Mouse (Mus musculus) forebrain, postnatal 0 days (tissue): Measurements from ENCODE around the gene Olfr20. TPM values are rescaled to one million over a fixed set of nuclear protein-coding genes. Genes with fewer than 3 reads are reported as not detected.

Experiments
- ATAC-seq: fragments of 200-750 bp; cut with Nextera tagmentation; 2 replicates; pipeline ENCODE4 v1.8.0; 2017; ENCODE audit warnings: mild to moderate bottlenecking, moderate library complexity
- DNase-seq: peaks from one replicate; pipeline ENCODE4 v3.0.0-alpha.2; 2015
- H3K27ac ChIP-seq: fragments of 300-500 bp; sonication (generic); 2 replicates; pipeline ENCODE4 v1.5.1; 2014; ENCODE audit warnings: low read depth, mild to moderate bottlenecking, antibody characterized with exemption, low read length, moderate library complexity, mixed read lengths
- H3K27me3 ChIP-seq: fragments of 300-500 bp; sonication (generic); 2 replicates; pipeline ENCODE4 v1.6.1; 2014; ENCODE audit warnings: mild to moderate bottlenecking, low read length, mixed read lengths; ENCODE audit not compliant: insufficient read depth
- H3K36me3 ChIP-seq: fragments of 300-500 bp; sonication (generic); 2 replicates; pipeline ENCODE4 v1.6.1; 2014; ENCODE audit warnings: mild to moderate bottlenecking, moderate library complexity; ENCODE audit not compliant: insufficient read depth
- H3K4me1 ChIP-seq: fragments of 300-500 bp; sonication (generic); 2 replicates; pipeline ENCODE4 v1.6.1; 2014; ENCODE audit warnings: antibody characterized with exemption; ENCODE audit not compliant: insufficient read depth
- H3K4me2 ChIP-seq: fragments of 300-500 bp; sonication (generic); 2 replicates; pipeline ENCODE4 v1.6.1; 2014; ENCODE audit warnings: low read depth, mild to moderate bottlenecking, moderate library complexity
- H3K4me3 ChIP-seq: fragments of 300-500 bp; sonication (generic); 2 replicates; pipeline ENCODE4 v1.5.1; 2014; ENCODE audit warnings: low read depth, low read length, mixed read lengths
- H3K9ac ChIP-seq: fragments of 300-500 bp; sonication (generic); 2 replicates; pipeline ENCODE4 v1.6.1; 2014; ENCODE audit warnings: mild to moderate bottlenecking
- H3K9me3 ChIP-seq: fragments of 300-500 bp; sonication (generic); 2 replicates; pipeline ENCODE4 v1.6.1; 2016; ENCODE audit warnings: low read length
- CTCF ChIP-seq: sonication (generic); IDR thresholded peaks from 2 replicates; pipeline ENCODE4 v1.5.1; 2016; ENCODE audit warnings: antibody characterized with exemption, control low read depth, low read depth
- WGBS: fragments of 180-500 bp; shearing (Covaris S2); extraction: QIAGEN DNeasy Blood & Tissue Kit; methylation state at CpG from one replicate; pipeline ENCODE4 v1.1.7; 2014; 5-methylcytosine and 5-hydroxymethylcytosine counted together
- polyA plus RNA-seq: library from polyadenylated mRNA; unstranded; fragments of >200 nt; fragmentation: Nextera tagmentation; extraction: Ambion mirVana; gene quantifications from 2 replicates; pipeline ENCODE4 v1.2.1, GENCODE M21; 2015
- total RNA-seq: library from RNA; depleted of rRNA; stranded (reverse); fragments of >200 nt; gene quantifications from 2 replicates; pipeline ENCODE4 v1.2.3, GENCODE M21; 2014; rRNA removed

Gene Olfr20
- total and polyA plus RNA-seq, 2 experiments from 2014 or later, result not detected

DNA sequence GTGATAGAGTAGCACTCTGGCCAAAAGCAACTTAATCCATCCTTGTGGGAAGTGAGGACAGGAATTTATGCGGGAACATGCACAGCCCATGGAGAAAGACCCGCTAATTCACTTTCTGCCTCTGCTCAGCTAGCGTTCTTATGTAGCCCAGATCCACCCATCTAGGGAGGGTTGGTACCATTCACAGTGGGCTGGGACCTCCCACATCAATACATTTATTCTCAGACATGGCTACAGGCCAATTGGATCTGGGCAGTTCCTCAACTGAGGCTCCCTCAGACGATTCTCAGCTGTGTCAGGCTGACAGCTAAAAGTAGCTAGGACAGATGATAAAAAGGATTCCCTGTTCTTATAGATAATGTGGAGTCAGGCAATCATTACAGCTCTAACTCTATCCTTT is 23.2 kb upstream of the Olfr20 start:
- DNase-seq, result no peak
- WGBS, result 74% methylated on average over 4 of the region's 4 CpGs

DNA sequence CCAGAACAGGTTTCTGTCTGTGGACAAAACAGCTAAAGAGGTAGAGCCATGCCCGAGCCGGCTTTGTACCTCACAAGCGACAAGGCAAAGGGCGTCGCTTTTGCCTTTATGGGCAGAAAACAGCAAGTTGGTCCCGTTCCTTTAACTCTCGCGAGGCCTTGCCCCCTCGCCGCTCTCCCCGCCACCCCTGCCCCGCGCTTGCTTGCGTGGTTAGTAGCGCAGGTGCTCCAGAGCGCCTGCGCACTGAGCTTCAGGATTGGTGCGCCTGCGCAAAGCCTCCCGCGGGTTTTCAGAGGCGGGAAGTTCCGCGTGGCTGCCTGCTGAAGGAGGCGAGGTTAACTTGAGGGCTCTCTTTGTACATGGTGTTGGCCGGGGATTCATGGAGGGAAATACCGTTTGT is 21.1 kb upstream of the Olfr20 start, which contains the start of the genes Aspa, Gm49340 and Spata22:
Aspa (minus strand) TSS at position 155 of the 400 bp plus-strand sequence.
Gm49340 (plus strand) TSS at position 300 of the 400 bp plus-strand sequence.
Spata22 (plus strand) TSS at position 300 of the 400 bp plus-strand sequence.
- no peak for TF ChIP-seq CTCF
- Histone ChIP-seq H3K4me2 (no peak within 1 kb of the TSS), H3K9me3 (no peaks in the 10 kb centered on the region), H3K4me1 (no peaks in the 10 kb centered on the region), H3K9ac (no peak within 1 kb of the TSS), H3K36me3 (no peaks in the 10 kb centered on the region), H3K4me3 (no peak within 1 kb of the TSS), H3K27me3 (no peaks in the 10 kb centered on the region), H3K27ac (no peak within 1 kb of the TSS)
- 81% methylated on average over 27 of the region's 27 CpGs for WGBS
- ATAC-seq, result no peak
- no peak for DNase-seq

More for the DNA sequence above, 23.2 kb upstream of the Olfr20 start:
- Histone ChIP-seq H3K27ac (no peak overlapping the region), H3K9ac (no peak overlapping the region), H3K4me1 (no peaks in the 10 kb centered on the region), H3K27me3 (no peaks in the 10 kb centered on the region), H3K4me3 (no peak overlapping the region), H3K36me3 (no peaks in the 10 kb centered on the region), H3K4me2 (no peak overlapping the region), H3K9me3 (no peaks in the 10 kb centered on the region)
- no peak for ATAC-seq
- TF ChIP-seq CTCF, result no peak

DNA sequence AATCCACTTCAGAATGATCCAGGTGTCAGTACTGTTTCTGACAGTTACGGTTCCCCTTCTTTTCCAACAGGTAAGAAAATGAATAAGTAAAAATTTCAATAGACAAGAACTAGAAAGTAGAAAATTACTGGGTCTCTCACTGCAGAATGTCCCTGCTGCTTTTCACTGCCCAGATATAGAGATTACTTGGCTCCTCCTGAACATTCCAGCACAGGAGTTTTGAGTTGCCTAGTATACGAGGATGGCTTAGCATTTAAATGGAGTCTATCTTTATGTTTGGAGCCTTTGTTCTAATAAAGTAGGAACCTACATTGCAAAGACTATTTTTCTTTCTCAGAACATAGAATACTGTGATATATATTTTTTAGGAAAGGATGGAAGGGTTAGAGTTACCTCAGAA is 17.2 kb upstream of the Olfr20 start:
- H3K27me3 ChIP-seq, result no peaks in the 10 kb centered on the region
- no peaks in the 10 kb centered on the region for H3K36me3 ChIP-seq
- no peaks in the 10 kb centered on the region for H3K9me3 ChIP-seq
- WGBS, result 51% methylated on average over 2 of the region's 2 CpGs
- ATAC-seq (no peak), DNase-seq (no peak)
- no peak overlapping the region for H3K4me3 ChIP-seq
- no peak overlapping the region for H3K4me2 ChIP-seq
- no peaks in the 10 kb centered on the region for H3K4me1 ChIP-seq
- H3K27ac ChIP-seq, result no peak overlapping the region
- TF ChIP-seq CTCF, result no peak
- H3K9ac ChIP-seq, result no peak overlapping the region

DNA sequence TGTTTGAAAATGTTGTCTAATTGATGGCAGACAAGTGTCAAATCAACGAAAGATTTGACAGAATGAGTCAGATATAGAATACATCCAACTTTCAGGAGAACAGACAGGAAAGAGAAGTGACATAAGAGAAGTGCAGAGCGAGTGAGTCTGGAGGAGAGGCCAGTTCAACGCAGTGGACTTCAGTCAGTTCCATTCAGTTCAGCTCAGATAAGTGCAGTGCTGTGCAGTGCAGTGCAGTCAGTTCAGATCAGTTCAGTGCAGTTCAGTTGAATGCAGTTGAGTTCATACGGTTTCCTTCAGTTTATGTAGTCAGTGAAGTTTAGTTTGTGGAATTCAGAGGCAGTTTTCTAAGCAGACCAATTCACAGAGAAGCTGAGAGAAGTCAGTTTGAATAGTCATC is 13.7 kb upstream of the Olfr20 start:
- no peaks in the 10 kb centered on the region for H3K9me3 ChIP-seq
- H3K4me3 ChIP-seq, result no peak overlapping the region
- H3K4me2 ChIP-seq, result no peak overlapping the region
- no peaks in the 10 kb centered on the region for H3K27me3 ChIP-seq
- no peak for TF ChIP-seq CTCF
- WGBS, result 72% methylated on average over 4 of the region's 4 CpGs
- no peak for DNase-seq
- H3K4me1 ChIP-seq, result no peaks in the 10 kb centered on the region
- H3K27ac ChIP-seq, result no peak overlapping the region
- no peak for ATAC-seq
- no peak overlapping the region for H3K9ac ChIP-seq
- no peaks in the 10 kb centered on the region for H3K36me3 ChIP-seq

DNA sequence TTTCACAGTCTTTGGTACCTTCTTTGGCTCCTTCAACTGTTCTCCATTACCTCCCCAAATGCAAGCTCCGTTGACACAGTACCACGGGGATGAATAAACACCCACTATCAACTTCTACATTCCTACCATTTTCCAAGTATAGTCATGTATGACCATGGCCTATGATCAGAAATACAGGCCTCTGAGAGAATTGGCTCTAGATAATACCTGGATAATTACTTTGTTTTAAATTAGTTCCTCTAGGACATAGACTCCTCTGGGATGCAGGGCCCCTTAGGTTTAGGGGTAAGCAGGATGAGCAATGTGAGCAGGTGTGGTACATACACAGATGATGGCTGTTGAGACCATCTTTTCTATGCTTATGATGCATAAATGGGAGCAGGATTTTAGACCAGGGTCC is 20.4 kb downstream of the Olfr20 start, which contains the start of gene Olfr376:
Olfr376 (plus strand) TSS at position 301 of the 400 bp plus-strand sequence.
- DNase-seq, result no peak
- Histone ChIP-seq H3K27ac (no peak within 1 kb of the TSS), H3K4me2 (no peak within 1 kb of the TSS), H3K4me3 (no peak within 1 kb of the TSS), H3K9me3 (no peaks in the 10 kb centered on the region), H3K36me3 (no peaks in the 10 kb centered on the region), H3K27me3 (no peaks in the 10 kb centered on the region), H3K4me1 (no peaks in the 10 kb centered on the region), H3K9ac (no peak within 1 kb of the TSS)
- 94% methylated on average over 2 of the region's 2 CpGs for WGBS
- no peak for TF ChIP-seq CTCF
- no peak for ATAC-seq

DNA sequence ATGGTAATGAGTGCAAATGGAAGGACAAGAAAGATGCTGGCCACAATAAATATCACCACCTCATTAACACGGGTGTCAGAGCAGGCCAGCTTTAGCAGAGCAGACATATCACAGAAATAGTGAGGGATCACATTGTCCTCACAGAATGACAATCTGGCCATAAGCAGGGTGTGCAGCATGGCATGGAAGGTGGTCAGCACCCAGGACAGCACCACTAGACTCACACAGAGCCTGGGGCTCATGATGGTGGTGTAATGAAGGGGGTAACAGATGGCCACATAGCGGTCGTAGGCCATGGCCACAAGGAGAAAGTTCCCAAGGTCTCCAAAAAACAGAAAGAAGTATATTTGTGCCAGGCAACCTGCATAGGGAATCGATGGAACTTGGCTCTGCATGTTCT is 44.8 kb downstream of the Olfr20 start:
- 75% methylated on average over 4 of the region's 4 CpGs for WGBS
- TF ChIP-seq CTCF, result no peak
- Histone ChIP-seq H3K4me3 (no peak overlapping the region), H3K36me3 (no peaks in the 10 kb centered on the region), H3K4me1 (no peaks in the 10 kb centered on the region), H3K9me3 (no peaks in the 10 kb centered on the region), H3K27ac (no peak overlapping the region), H3K27me3 (no peaks in the 10 kb centered on the region), H3K9ac (no peak overlapping the region), H3K4me2 (no peak overlapping the region)
- no peak for DNase-seq
- ATAC-seq, result no peak

DNA sequence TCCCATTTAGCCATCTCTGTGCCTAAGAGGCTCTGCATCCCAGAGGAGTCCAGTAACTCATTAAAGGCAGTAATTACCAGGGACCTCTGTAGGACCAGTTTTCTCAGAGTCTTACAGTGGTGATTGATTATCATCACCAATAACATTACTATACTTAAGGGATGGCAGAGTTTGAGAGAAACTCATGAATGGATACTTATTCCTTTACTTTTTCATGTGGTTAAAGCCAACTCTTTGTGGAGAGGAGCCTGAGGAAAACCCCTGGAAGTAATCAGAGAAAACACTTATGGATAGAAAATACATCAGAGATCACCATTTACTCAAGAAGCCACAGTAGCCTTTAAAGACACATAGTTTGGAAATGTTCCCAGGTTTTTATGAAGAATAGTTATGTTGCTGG is 48.9 kb downstream of the Olfr20 start, which contains the start of gene Olfr1:
Olfr1 (minus strand) TSS at position 101 of the 400 bp plus-strand sequence.
- Histone ChIP-seq H3K4me1 (no peaks in the 10 kb centered on the region), H3K9me3 (no peaks in the 10 kb centered on the region), H3K27ac (no peak within 1 kb of the TSS), H3K4me3 (no peak within 1 kb of the TSS), H3K36me3 (no peaks in the 10 kb centered on the region), H3K9ac (no peak within 1 kb of the TSS), H3K27me3 (no peaks in the 10 kb centered on the region), H3K4me2 (no peak within 1 kb of the TSS)
- no peak for DNase-seq
- no peak for ATAC-seq
- no peak for TF ChIP-seq CTCF

Other genes starting within 250 kb of the Olfr20 start
- 0.85 and 2.0 TPM in 2 replicates for gene Haspin, start 212.5 kb upstream of the Olfr20 start, total RNA-seq
- 2.3 and 2.4 TPM in 2 replicates for gene Haspin, start 212.5 kb upstream of the Olfr20 start, polyA plus RNA-seq
- 0.46 and 0.57 TPM in 2 replicates for gene P2rx5, start 190.4 kb upstream of the Olfr20 start, total RNA-seq
- gene P2rx5, start 190.4 kb upstream of the Olfr20 start, polyA plus RNA-seq, result 0.69 TPM in 2 replicates
- gene Emc6, start 173.7 kb upstream of the Olfr20 start, total RNA-seq, result 127 and 153 TPM in 2 replicates
- 182 and 219 TPM in 2 replicates for gene Emc6, start 173.7 kb upstream of the Olfr20 start, polyA plus RNA-seq
- gene Tax1bp3, start 173.7 kb upstream of the Olfr20 start, total RNA-seq, result 52.2 and 59.5 TPM in 2 replicates
- 122 and 137 TPM in 2 replicates for gene Tax1bp3, start 173.7 kb upstream of the Olfr20 start, polyA plus RNA-seq
- gene Ctns, start 151.7 kb upstream of the Olfr20 start, total RNA-seq, result 15.3 and 17.0 TPM in 2 replicates
- gene Ctns, start 151.7 kb upstream of the Olfr20 start, polyA plus RNA-seq, result 9.6 and 12.7 TPM in 2 replicates
- gene Shpk, start 151.3 kb upstream of the Olfr20 start, total RNA-seq, result 0.85 and 1.8 TPM in 2 replicates
- 1.5 and 2.2 TPM in 2 replicates for gene Shpk, start 151.3 kb upstream of the Olfr20 start, polyA plus RNA-seq
- gene Trpv1, start 116.5 kb upstream of the Olfr20 start, total RNA-seq, result 0.38 TPM in 2 replicates
- gene Trpv1, start 116.5 kb upstream of the Olfr20 start, polyA plus RNA-seq, result 0.22 and 0.38 TPM in 2 replicates
- 0.29 and 0.31 TPM in 2 replicates for gene Trpv3, start 83.4 kb upstream of the Olfr20 start, total RNA-seq
- 0.05 and 0.13 TPM in 2 replicates for gene Trpv3, start 83.4 kb upstream of the Olfr20 start, polyA plus RNA-seq
- 3.5 and 4.3 TPM in 2 replicates for gene Aspa, start 21.2 kb upstream of the Olfr20 start, total RNA-seq
- gene Aspa, start 21.2 kb upstream of the Olfr20 start, polyA plus RNA-seq, result 4.0 and 4.1 TPM in 2 replicates
- not detected in 2 replicates for gene Gm49340, start 21.0 kb upstream of the Olfr20 start, total RNA-seq
- gene Gm49340, start 21.0 kb upstream of the Olfr20 start, polyA plus RNA-seq, result not detected in 2 replicates
- 0.15 TPM in 1 of 2 replicates, not detected in the other for gene Spata22, start 21.0 kb upstream of the Olfr20 start, total RNA-seq
- gene Spata22, start 21.0 kb upstream of the Olfr20 start, polyA plus RNA-seq, result 0.12 TPM in 1 of 2 replicates, not detected in the other
- gene Olfr376, start 20.5 kb downstream of the Olfr20 start, total RNA-seq, result not detected in 2 replicates
- not detected in 2 replicates for gene Olfr376, start 20.5 kb downstream of the Olfr20 start, polyA plus RNA-seq
- gene Olfr1, start 48.8 kb downstream of the Olfr20 start, total RNA-seq, result not detected in 2 replicates
- gene Olfr1, start 48.8 kb downstream of the Olfr20 start, polyA plus RNA-seq, result not detected in 2 replicates
- gene Olfr378, start 77.7 kb downstream of the Olfr20 start, total RNA-seq, result not detected in 2 replicates
- gene Olfr378, start 77.7 kb downstream of the Olfr20 start, polyA plus RNA-seq, result not detected in 2 replicates
- not detected in 2 replicates for gene Olfr380, start 106.7 kb downstream of the Olfr20 start, total RNA-seq
- gene Olfr380, start 106.7 kb downstream of the Olfr20 start, polyA plus RNA-seq, result not detected in 2 replicates
- not detected in 2 replicates for gene Olfr381, start 140.8 kb downstream of the Olfr20 start, total RNA-seq
- not detected in 2 replicates for gene Olfr381, start 140.8 kb downstream of the Olfr20 start, polyA plus RNA-seq
- not detected in 2 replicates for gene Olfr382, start 166.4 kb downstream of the Olfr20 start, total RNA-seq
- gene Olfr382, start 166.4 kb downstream of the Olfr20 start, polyA plus RNA-seq, result not detected in 2 replicates
- not detected in 2 replicates for gene Olfr385, start 242.2 kb downstream of the Olfr20 start, total RNA-seq
- gene Olfr385, start 242.2 kb downstream of the Olfr20 start, polyA plus RNA-seq, result not detected in 2 replicates
- gene Olfr384, start 247.8 kb downstream of the Olfr20 start, total RNA-seq, result not detected in 2 replicates
- not detected in 2 replicates for gene Olfr384, start 247.8 kb downstream of the Olfr20 start, polyA plus RNA-seq